Mouse (Mus musculus): Measurements from ENCODE around the gene Adk.
"Not testable (repeated sequence)": the region's sequence is repeated elsewhere in the genome, so short reads cannot be mapped to it uniquely, and the experiment has no call there.

Gene Adk

GRCm38 (mm10) chr14:21090400-21090799 lies 38.0 kb downstream of the Adk start:
- in situ Hi-C loops (cut with MboI; ENCODE audit: low pct_unique_long_range_greater_than_20kb in 1 of 2, low sequenced_read_pairs in 2 of 2, unreplicated experiment in 1 of 2) = no loop called here

- in situ Hi-C loops (cut with MboI; ENCODE audit: low pct_unique_long_range_greater_than_20kb in 1 of 2, low sequenced_read_pairs in 2 of 2, unreplicated experiment in 1 of 2) = no loop called here
These were observed 38.6 kb downstream of the Adk start for GRCm38 (mm10) chr14:21090930-21091486.

DNA sequence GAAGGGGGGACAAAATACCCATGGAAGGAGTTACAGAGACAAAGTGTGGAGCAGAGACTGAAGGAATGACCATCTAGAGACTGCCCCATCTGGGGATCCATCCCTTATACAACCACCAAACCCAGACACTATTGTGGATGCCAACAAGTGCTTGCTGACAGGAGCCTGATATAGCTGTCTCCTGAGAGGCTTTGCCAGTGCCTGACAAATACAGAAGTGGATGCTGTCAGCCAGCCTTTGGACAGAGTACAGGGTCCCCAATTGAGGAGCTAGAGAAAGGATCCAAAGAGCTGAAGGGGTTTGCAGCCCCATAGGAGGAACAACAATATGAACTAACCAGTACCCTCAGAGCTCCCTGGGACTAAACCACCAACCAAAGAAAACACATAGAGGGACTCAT lies 41.8 kb downstream of the Adk start:
- in situ Hi-C loops (cut with MboI; ENCODE audit: low pct_unique_long_range_greater_than_20kb in 1 of 2, low sequenced_read_pairs in 2 of 2, unreplicated experiment in 1 of 2) = not testable (repeated sequence)

GRCm38 (mm10) chr14:21096279-21096678 lies 43.9 kb downstream of the Adk start:
- in situ Hi-C loops (cut with MboI; ENCODE audit: low pct_unique_long_range_greater_than_20kb in 1 of 2, low sequenced_read_pairs in 2 of 2, unreplicated experiment in 1 of 2) = no loop called here

- in situ Hi-C loops (cut with MboI; ENCODE audit: low pct_unique_long_range_greater_than_20kb in 1 of 2, low sequenced_read_pairs in 2 of 2, unreplicated experiment in 1 of 2) = no loop called here
These were observed 44.3 kb downstream of the Adk start for GRCm38 (mm10) chr14:21096689-21097088.

DNA sequence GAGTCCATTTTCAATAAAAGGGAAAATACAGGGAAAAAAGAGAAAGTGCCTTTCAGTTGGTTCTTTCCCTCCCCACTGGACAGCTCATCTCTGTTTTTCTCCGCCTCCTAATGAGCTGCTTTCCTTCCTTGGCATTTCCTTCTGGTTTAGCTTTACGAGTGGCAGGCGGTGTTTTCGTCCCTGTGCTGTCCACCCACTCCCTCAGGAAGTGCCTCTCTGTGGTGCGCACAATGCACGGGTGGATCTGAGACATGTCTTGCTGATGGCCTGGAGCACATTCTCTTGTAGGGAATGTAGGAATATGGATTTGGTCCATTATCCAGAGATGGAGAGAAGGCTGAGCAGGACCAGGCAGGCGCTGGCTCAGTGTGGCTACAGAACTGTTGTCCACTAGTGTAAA lies 47.0 kb downstream of the Adk start:
- in situ Hi-C loops (cut with MboI; ENCODE audit: low pct_unique_long_range_greater_than_20kb in 1 of 2, low sequenced_read_pairs in 2 of 2, unreplicated experiment in 1 of 2) = no loop called here

DNA sequence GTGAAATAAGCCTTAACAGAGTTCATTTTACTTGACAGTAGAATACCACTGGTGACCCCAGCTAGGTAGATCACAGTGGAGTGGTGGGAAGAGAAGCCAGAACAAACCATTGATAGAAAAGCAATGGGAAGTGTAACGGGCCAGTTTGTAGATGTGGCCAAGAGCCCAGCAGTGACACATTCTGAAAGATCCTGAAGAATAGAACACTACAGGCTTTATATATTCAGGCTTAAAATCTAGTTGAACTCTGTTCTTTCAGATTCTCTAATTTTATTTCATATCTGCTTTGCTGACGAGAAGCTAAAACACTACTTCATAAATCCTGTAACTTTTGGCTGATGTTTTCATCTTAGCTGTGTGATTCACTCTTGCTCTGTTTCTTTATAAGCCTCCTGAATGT lies 48.5 kb downstream of the Adk start:
- in situ Hi-C loops (cut with MboI; ENCODE audit: low pct_unique_long_range_greater_than_20kb in 1 of 2, low sequenced_read_pairs in 2 of 2, unreplicated experiment in 1 of 2) = no loop called here

- in situ Hi-C loops (cut with MboI; ENCODE audit: low pct_unique_long_range_greater_than_20kb in 1 of 2, low sequenced_read_pairs in 2 of 2, unreplicated experiment in 1 of 2) = no loop called here
These were observed 49.2 kb downstream of the Adk start for GRCm38 (mm10) chr14:21101562-21101961.

- in situ Hi-C loops (cut with MboI; ENCODE audit: low pct_unique_long_range_greater_than_20kb in 1 of 2, low sequenced_read_pairs in 2 of 2, unreplicated experiment in 1 of 2) = no loop called here
These were observed 50.4 kb downstream of the Adk start for GRCm38 (mm10) chr14:21102666-21103203.

- in situ Hi-C loops (cut with MboI; ENCODE audit: low pct_unique_long_range_greater_than_20kb in 1 of 2, low sequenced_read_pairs in 2 of 2, unreplicated experiment in 1 of 2) = no loop called here
These were observed 52.7 kb downstream of the Adk start for GRCm38 (mm10) chr14:21105049-21105448.

- in situ Hi-C loops (cut with MboI; ENCODE audit: low pct_unique_long_range_greater_than_20kb in 1 of 2, low sequenced_read_pairs in 2 of 2, unreplicated experiment in 1 of 2) = no loop called here
These were observed 54.2 kb downstream of the Adk start for GRCm38 (mm10) chr14:21106582-21106981.

DNA sequence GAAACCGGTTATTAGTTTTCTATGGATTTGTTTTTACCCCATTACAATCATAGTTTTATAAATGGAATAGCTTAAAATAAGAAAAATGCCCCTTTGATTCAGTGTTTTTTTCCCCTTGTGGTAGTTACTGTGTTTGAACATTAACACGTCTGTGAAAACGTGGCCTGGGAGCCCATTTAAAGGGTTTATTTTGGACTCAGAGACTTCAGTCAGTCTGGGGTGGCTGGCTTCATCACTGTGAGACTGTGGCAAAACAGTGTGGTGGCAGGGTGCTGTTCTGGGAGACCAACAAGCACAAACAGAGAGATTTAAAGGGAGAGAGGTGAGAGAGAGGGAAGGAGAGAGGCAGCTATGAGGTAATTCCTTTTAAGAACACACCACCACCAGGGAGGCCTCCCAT lies 55.2 kb downstream of the Adk start:
- in situ Hi-C loops (cut with MboI; ENCODE audit: low pct_unique_long_range_greater_than_20kb in 1 of 2, low sequenced_read_pairs in 2 of 2, unreplicated experiment in 1 of 2) = no loop called here

DNA sequence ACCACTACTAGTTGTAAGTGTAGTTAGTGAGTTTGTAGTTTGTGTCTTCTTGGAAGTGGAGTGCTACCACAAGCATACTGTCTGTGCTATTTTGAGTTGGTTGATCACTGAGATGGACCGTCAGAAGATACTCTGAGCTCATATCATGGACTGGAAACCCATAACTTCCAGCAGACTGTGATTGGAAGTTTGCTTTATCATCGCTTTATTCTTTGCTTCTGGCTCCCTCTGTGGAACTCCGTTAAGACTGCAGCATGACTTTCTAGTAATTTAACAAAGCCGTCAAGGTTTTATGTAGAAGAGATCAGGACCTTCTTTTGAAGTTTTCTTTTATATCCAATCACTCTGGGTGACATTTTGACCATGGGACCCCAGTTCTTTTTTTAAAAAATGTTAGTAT lies 58.1 kb downstream of the Adk start:
- in situ Hi-C loops (cut with MboI; ENCODE audit: low pct_unique_long_range_greater_than_20kb in 1 of 2, low sequenced_read_pairs in 2 of 2, unreplicated experiment in 1 of 2) = no loop called here

- in situ Hi-C loops (cut with MboI; ENCODE audit: low pct_unique_long_range_greater_than_20kb in 1 of 2, low sequenced_read_pairs in 2 of 2, unreplicated experiment in 1 of 2) = no loop called here
These were observed 59.1 kb downstream of the Adk start for GRCm38 (mm10) chr14:21111500-21111899.

DNA sequence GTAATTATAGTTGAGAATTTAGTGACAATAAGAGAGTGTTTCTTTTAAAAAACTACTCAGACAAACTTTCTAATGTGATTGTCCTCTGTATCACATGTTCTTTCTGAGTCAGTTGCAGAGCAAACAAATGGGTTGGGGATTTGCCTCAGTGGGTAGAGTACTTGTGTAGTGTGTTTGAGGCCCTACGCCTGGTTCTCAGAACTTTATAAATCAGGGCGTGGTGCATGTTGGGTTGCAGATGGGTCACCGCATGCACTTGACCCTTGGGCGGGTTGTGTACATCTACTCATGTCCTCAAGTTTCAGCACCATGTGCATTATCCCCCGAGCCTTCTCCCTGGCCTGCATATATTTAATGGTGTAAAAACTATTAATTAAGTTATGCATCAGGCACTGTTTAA lies 59.8 kb downstream of the Adk start:
- in situ Hi-C loops (cut with MboI; ENCODE audit: low pct_unique_long_range_greater_than_20kb in 1 of 2, low sequenced_read_pairs in 2 of 2, unreplicated experiment in 1 of 2) = no loop called here

- in situ Hi-C loops (cut with MboI; ENCODE audit: low pct_unique_long_range_greater_than_20kb in 1 of 2, low sequenced_read_pairs in 2 of 2, unreplicated experiment in 1 of 2) = no loop called here
These were observed 60.4 kb downstream of the Adk start for GRCm38 (mm10) chr14:21112742-21113141.

DNA sequence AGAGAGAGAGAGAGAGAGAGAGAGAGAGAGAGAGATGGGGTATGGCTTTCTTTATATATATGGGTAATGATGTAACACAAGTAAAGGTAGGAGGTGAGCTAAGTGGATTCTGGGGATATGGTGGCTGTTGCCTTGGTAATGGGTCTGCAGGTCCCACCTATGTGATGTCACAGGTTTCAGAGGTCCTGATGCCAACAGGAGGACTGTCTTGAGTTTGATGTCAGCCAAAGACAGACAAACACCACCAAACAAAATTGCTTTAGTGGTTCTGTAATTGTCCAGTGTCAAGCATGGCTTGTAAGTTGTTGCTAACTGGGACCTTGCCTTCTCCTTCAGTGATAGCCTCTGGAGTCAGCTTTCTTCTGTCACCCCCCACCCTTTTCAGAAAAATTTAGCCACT lies 62.0 kb downstream of the Adk start:
- in situ Hi-C loops (cut with MboI; ENCODE audit: low pct_unique_long_range_greater_than_20kb in 1 of 2, low sequenced_read_pairs in 2 of 2, unreplicated experiment in 1 of 2) = no loop called here

- in situ Hi-C loops (cut with MboI; ENCODE audit: low pct_unique_long_range_greater_than_20kb in 1 of 2, low sequenced_read_pairs in 2 of 2, unreplicated experiment in 1 of 2) = no loop called here
These were observed 62.9 kb downstream of the Adk start for GRCm38 (mm10) chr14:21115318-21115717.

GRCm38 (mm10) chr14:21115888-21116460 lies 63.6 kb downstream of the Adk start:
- in situ Hi-C loops (cut with MboI; ENCODE audit: low pct_unique_long_range_greater_than_20kb in 1 of 2, low sequenced_read_pairs in 2 of 2, unreplicated experiment in 1 of 2) = no loop called here

- in situ Hi-C loops (cut with MboI; ENCODE audit: low pct_unique_long_range_greater_than_20kb in 1 of 2, low sequenced_read_pairs in 2 of 2, unreplicated experiment in 1 of 2) = no loop called here
These were observed 65.7 kb downstream of the Adk start for GRCm38 (mm10) chr14:21118095-21118494.

All from mouse embryonic stem cell (cell line).